Mouse (Mus musculus) layer of hippocampus, postnatal 25 days (tissue): Measurements from ENCODE around the gene Trim33. TPM values are rescaled to one million over a fixed set of nuclear protein-coding genes. Genes with fewer than 3 reads are reported as not detected.
A peak's percentile ranks its signal among the peaks of the same experiment; 100 is the strongest.

Source experiments
- DNase-seq, 2 experiments: peaks; one replicate each; pipeline ENCODE4 v3.0.0; 2022; ENCODE audit warnings: mixed read lengths in 2 of 2, low spot score in 1 of 2; ENCODE audit errors: extremely low spot score in 1 of 2
- total RNA-seq, 2 experiments: library from RNA; stranded (reverse); gene quantifications; 2 replicates each; pipeline ENCODE4 v1.2.3; 2021

Gene Trim33
- 10 to 100 TPM; 48.0 to 56.1 TPM for total RNA-seq

- DNase-seq = peak; percentile 75 to 86
Observed at GRCm38 (mm10) chr3:103279182-103280149, at the start of gene Trim33. Gene Trim33, plus strand, starts transcription at chr3:103279293.

GRCm38 (mm10) chr3:103232398-103232797 is 46.7 kb upstream of the Trim33 start:
- no peak for DNase-seq

- DNase-seq = no peak
Observed at GRCm38 (mm10) chr3:103241524-103241923, 37.6 kb upstream of the Trim33 start.

- DNase-seq = no peak
Observed at GRCm38 (mm10) chr3:103242156-103242555, 36.9 kb upstream of the Trim33 start.

GRCm38 (mm10) chr3:103243491-103243890 is 35.6 kb upstream of the Trim33 start:
- DNase-seq = no peak

- DNase-seq = no peak
Observed at GRCm38 (mm10) chr3:103246627-103247260, 32.3 kb upstream of the Trim33 start.

GRCm38 (mm10) chr3:103256089-103256819 is 22.8 kb upstream of the Trim33 start:
- no peak for DNase-seq

GRCm38 (mm10) chr3:103262802-103263417 is 16.2 kb upstream of the Trim33 start:
- no peak for DNase-seq

GRCm38 (mm10) chr3:103278561-103279181 is 422 bp upstream of the Trim33 start:
- DNase-seq = peak; percentile 27 to 32

- DNase-seq = peak; percentile 38 to 61
Observed at GRCm38 (mm10) chr3:103280241-103280761, 1.2 kb downstream of the Trim33 start.

GRCm38 (mm10) chr3:103280875-103281274 is 1.8 kb downstream of the Trim33 start:
- no peak for DNase-seq

- no peak for DNase-seq
Observed at GRCm38 (mm10) chr3:103288761-103289160, 9.7 kb downstream of the Trim33 start.

- DNase-seq = no peak
Observed at GRCm38 (mm10) chr3:103291087-103291486, 12.0 kb downstream of the Trim33 start.

- no peak for DNase-seq
Observed at GRCm38 (mm10) chr3:103305411-103305982, 26.4 kb downstream of the Trim33 start.

- no peak for DNase-seq
Observed at GRCm38 (mm10) chr3:103309252-103309651, 30.2 kb downstream of the Trim33 start.

GRCm38 (mm10) chr3:103309750-103310149 is 30.7 kb downstream of the Trim33 start:
- DNase-seq = no peak

GRCm38 (mm10) chr3:103314291-103314690 is 35.2 kb downstream of the Trim33 start:
- no peak for DNase-seq

GRCm38 (mm10) chr3:103335371-103335770 is 56.3 kb downstream of the Trim33 start:
- DNase-seq = no peak

GRCm38 (mm10) chr3:103346658-103347057 is 67.6 kb downstream of the Trim33 start:
- no peak for DNase-seq
